Mouse (Mus musculus): ENCODE data around the gene Mybbp1a.

Mybbp1a gene

DNA sequence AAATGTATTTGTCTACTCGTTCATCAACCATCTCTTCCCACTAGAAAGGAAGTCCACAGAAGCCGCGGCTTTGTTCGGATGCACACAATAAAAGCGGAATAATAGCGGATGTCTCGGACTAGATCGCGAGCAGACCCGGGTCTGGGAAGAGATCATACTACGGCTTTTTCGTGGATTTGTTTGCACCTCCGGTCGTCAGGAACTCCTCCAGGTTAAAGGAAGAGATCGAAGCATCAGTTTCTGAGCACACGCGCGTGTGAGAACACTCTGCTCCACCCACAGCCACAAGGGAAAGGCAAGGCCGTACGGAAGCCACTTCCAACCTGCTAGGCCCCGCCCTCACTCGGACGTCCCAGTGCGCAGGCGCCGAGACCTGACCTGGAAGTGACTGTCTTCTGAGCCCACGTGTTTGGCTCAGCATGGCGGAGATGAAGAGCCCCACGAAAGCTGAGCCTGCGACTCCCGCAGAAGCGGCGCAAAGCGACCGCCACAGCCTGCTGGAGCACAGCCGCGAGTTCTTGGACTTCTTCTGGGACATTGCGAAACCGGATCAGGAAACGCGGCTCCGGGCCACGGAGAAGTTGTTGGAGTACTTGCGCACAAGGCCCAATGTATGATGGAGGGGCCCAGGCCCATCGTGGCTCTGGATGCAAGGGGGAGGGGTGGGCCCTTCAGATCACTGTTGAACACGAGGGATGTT is at the start of gene Mybbp1a:
Gene Mybbp1a, plus strand, starts transcription at position 391 of the 700 bp plus-strand sequence.
- peak; percentile 96 for DNase-seq (ENCODE audit: low spot score)

DNA sequence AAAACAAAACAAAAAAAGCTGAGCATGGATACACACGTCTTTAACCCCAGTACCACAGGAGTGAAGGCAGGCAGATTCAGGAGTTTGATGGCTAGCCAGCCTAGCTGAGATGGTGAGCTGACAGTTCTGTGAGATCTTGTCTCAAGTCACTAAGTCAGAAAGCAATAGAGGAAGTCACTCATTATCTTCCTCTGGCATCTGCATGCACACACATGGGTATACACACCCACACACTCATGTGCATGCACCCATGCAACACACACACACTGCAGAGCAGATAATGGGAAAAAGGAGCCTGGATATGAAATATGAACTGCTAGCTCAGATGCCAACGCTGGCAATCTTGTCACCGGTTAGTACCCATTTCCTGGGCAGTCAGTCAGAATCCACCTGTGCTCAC is 47.9 kb upstream of the Mybbp1a start:
- DNase-seq (ENCODE audit: low spot score): no peak

DNA sequence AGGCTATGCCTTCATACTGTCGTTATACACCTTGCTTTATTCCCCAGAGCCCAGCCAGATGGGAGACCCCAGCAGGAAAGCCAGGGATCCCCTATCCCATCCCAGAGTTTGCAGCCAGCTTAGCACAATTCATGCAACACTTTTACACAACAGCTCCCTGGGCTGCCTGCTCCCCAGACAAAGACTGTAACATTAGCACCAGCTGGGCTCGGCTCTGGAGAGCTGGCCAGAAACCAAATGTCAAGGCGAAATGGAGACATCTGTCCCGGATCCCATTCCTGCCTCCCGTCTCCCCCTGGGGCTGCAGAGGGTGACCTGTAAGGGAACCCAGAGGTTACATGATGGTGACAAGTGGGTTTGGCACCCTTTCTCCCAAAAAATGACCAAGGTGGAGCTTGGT is 47.5 kb upstream of the Mybbp1a start:
- peak; percentile 21 for DNase-seq (ENCODE audit: low spot score)

DNA sequence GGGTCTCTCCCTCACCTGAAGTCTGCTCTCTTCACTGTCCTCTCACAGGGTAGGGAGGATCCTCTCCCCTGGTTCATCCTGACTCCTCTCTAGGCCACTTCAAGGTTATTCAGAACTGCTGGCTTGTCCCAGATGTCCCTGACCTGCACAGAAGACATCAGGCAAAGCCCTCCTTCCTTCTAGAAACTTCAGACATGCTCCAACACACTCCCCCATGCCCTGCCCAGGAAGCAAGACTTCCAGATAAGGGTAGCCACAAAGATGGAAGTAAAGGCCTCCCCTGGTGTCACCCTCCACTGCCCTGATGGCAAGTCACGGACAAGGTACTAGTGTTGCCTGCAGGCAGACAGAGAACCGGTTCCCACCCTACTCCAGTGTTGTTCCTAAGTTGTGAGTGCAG is 46.5 kb upstream of the Mybbp1a start:
- no peak for DNase-seq (ENCODE audit: low spot score)

DNA sequence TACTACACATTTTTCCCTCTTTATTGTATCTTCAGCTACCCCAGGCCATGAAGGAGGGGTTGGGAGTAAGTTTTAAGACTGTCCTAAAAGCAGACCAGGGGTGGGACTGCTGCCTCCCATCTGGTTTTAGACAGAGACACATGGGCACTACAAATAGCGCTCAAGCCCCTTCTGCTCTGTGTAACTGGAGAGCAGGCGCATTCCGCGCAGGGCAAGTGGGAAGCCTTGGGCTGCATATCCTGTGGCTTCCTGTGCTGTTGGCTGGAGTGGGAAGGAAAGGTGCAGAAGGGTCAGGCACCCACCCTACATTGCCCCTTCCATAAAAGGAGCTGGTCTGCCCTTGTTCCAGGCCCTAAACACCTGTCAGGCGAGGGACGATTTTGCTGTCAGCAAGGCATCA is 45.5 kb upstream of the Mybbp1a start:
- no peak for DNase-seq (ENCODE audit: low spot score)

DNA sequence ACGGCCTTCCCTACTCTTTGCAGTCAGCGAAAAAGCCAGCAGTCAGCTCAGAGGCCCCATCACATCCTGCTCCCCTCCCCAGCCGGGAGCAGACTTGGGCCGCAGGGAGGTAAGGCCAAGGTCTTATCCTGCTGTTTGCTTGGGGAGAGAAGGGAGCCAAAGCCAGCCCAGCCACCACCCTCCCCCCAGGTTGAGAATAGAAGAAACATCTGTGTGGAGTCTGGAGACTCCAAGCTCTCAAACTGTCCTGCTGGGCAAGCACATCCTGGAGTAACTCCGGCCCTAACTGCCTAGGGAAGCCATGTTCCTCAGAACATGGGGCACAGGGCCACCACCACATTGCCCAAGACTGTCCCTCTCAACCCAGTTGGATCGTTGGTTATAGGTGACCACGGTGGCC is 44.5 kb upstream of the Mybbp1a start:
- DNase-seq (ENCODE audit: low spot score): no peak

DNA sequence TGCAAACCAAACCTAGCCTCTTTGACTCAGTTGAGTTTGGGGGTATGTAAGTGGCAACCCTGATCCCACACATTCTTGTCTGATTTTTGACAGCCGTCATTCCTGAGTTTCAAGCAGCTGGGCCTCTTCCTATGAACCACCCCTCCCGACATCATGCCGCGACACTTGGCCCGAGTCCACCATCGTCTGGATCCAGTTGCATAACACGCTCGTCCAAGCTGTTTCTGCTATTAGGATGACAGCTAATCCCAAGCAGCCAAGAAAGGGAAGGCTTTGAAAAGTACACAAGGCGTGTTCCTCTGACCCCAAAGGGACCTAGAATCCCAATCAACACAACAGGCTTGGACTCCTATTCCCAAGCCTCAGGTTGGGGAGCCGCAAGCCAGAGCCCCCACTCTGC is 44.1 kb upstream of the Mybbp1a start:
- DNase-seq (ENCODE audit: low spot score): no peak

DNA sequence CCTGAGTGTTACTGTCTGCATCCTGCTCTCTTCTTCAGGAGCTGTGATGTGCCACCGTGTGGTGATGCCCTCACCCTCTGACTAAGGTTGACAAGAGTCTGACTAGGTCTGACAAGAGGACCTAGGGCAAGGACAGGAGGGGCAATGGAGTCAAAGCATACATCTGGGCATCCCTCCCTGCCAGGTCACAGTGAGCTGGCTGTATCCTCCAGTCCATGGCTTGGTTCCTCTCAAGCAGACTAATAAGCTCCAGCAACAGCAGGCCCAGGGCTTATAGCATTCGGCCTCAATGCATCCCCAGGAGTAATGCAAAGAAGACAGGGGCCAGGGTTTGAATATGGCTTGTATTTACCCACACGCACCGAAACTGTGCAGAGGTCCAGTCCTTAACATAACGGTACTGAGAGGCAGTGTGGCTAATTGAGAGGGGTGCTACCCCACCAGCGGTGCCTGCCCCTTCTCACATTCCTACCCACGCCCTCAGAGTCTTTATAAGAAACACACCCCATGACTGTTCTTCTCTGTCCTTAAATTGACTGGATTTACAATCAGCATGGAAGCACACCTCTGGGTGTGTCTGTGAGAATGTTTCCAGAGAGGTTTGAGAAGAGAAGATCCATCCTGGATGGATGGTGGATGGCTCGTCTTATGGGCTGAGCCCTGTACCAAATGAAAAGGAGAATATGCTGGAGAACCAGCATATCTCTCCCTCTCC is 43.2 kb upstream of the Mybbp1a start:
- no peak for DNase-seq (ENCODE audit: low spot score)

DNA sequence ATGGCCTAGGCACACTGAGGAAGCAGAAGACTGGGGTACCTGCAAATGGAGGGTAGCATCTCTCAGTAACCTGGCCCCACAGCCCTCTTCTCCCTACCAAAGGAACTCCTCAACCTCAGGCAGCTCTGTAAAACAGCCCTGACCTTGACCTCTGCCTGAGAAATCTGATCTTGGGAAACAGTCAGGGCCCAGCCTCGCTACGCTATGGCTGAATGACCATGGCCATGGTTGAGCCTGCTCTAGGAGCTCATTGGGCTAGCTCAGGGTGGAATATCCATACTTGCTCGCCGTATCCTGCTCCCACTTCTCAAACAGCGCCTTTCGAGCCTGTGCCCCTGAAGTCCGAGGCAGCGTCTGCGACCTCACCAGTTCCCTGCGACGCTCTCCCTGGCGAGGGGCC is 40.1 kb upstream of the Mybbp1a start:
- DNase-seq (ENCODE audit: low spot score): no peak

DNA sequence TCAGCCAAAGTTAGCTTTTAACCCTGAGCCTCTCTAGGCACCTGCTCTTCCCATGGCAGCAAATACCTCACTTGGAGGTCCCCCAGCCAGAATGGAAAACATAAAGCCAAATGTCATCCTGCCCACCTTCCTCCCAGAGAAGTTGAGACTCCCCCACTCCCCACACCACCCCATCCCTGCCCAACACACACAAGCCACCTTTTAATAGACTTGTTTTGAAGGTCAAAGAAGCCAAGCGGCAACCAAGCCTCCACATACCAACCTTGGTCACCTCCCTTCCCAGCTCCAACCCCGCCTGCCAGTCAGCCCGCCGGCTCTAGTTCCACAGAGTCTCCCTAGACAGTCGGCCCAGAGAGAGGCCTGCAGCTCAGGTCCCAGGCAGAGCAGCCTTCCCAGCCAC is 39.1 kb upstream of the Mybbp1a start:
- DNase-seq (ENCODE audit: low spot score): no peak

DNA sequence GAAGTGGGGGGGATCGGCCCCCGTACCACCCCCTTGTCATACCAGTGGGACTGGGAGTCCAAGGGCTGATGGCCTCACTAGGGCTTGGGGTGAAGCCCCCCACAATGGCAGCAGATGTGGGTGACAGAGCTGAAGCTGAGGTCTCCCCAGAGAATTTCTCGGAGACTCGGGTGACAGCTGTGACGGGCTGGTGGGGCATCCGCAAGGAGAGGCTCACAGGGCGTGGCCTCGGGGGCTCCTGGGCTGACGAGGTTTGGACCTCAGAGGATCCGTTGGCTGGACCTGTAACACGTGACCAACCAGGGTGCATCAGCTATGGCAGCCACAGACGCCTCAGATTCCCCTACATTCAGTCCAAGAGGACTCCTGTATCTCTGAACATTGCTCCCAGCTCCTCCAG is 38.2 kb upstream of the Mybbp1a start:
- no peak for DNase-seq (ENCODE audit: low spot score)

DNA sequence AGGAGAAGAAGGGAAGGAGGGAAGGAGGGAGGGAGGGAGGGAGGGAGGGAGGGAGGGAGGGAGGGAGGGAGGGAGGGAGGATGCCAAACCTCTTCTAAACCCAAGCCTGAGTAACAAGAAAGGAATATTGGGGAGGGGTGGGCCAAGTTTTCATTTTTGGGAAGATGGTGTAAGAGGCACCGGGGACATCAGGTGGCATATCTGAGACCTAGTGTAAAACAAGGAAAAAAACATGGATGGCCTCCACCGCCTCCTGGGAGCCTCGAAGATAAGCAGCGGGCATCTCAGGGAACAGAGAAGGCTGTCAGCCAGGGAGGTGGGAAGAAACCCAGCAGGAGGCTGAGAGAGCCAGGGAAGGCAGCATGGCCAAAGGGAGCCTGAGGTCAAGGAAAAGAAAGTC is 35.6 kb upstream of the Mybbp1a start:
- no peak for DNase-seq (ENCODE audit: low spot score)

DNA sequence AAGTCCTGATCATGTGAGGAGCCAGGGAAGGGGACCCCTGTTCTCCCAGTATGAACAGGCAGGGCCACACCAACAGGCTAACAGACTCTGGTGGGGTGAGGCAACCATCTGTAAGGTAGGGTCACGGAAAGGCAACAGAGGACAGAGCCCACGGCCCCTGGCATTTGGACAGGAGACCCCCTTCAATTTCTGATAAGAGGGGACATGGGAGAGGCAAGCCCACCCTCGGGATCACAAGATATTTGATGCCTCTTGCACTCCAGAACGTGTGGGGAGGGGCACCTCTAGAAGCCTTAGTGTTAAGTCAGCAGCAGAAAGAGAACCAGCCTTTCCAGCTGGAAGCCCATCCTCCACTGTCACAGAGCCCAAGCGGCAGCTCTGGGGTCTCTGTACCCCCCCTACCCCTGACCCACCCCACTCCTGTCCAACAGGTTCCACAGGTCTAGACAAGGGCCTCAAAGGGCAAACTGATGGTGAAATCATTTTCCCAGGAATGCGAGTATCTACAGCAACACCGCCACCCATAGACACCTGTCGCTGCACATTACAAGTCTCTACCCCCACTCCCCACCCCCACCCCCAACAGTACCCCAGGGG is 35.0 kb upstream of the Mybbp1a start:
- no peak for DNase-seq (ENCODE audit: low spot score)

DNA sequence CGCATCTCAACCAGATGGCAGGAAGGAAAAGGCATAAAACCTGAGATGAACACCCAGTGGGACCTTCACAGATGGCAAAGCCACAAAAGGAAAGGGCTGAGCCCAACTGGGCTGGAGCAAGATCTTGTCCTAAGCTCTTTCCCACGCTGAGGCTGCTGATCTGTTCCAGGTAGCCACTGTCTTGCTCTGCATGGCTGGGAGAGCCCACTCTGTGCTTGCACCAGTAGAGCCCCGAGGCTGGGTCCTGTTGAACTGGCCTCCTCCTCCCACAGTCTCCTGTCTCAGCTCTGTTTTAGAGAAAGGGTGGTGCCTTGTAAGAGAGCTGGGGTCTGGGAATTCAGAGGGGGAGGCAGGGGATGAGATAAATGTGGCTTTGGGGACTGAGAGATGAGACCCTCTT is 34.1 kb upstream of the Mybbp1a start:
- DNase-seq (ENCODE audit: low spot score): no peak

DNA sequence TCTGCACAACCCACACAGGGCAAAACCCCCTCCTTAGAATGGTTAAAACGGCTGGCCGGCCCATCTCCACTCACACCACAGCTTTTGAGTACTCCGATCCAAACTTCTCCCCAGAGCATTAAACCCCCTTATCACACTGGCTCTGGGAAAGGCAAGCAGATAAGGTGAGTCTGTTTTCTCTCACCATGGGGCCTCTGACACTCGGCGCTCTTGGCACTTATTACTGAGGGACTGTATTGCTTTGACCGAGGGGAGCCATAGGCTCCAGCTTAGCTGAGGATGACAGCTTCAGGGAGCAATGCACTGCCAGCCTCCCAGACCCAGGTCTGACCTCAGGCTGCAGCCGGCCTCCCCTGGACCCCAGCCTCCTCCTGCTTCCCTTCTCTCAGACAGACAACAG is 33.6 kb upstream of the Mybbp1a start:
- DNase-seq (ENCODE audit: low spot score): no peak

DNA sequence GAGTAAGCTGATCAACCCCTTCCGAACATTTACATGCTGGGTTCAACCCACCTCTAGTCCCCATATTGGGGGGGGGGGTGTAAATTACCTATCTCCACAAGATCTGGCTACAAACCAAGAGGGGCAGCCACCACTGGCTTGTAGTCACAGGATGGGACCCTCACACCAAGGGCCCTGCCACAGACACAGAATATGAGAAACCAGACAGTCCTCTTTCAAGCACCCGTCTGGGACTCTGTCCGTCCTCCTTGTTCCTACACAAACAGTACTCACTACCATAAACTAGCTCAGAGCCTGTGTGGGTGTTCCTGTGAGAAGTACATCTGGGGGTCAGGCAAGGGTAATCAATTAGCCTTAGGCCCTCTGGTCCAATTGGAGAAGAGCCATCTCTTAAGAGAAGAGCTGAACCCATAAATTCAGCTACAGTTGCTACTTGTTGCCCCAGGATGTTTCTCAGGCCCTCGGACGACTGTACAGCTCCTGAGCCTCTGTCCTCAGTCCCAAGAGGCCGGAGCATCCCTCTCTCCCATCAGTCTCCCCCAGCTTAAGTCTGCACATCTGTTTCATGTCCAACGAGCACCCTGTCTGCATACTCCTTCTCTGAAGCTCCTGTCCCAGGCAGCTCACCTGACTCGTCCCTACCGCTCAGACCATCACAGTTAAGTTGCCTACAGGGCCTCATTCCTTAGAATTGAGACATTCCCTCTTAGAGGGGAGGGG is 32.5 kb upstream of the Mybbp1a start:
- no peak for DNase-seq (ENCODE audit: low spot score)

DNA sequence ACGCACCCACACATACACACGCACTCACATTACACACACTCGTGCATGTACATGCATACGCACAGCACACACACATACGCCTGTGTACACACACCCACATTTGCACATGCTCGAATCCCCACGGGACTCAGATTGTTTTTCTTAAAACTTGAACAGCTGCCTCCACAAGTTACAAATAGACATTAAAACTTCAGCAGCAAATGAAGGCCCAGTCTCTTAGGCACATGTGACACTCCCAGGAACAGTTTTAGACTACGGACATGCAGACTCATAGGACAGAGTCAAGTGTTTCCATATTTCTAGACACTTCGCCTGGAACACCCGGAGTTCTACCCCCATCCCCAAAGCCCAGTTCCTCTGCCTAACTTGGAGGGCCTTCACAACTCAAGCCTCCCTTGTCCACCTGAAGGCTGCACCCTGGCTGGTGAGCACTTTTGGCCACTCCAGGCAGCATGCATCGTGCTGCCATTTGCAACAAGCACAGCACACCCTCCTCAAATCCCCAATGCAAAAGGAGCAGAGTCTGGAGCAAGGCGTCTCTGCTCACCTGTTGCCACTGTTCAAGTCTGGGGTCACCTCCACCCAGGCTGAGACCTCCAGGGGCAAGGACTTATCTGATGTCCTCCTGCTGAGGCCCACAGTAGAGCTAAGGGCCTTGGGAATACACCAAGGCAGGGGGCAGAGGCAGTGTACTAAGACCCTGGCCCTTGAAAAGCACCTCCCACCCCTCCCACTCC is 31.3 kb upstream of the Mybbp1a start:
- no peak for DNase-seq (ENCODE audit: low spot score)

DNA sequence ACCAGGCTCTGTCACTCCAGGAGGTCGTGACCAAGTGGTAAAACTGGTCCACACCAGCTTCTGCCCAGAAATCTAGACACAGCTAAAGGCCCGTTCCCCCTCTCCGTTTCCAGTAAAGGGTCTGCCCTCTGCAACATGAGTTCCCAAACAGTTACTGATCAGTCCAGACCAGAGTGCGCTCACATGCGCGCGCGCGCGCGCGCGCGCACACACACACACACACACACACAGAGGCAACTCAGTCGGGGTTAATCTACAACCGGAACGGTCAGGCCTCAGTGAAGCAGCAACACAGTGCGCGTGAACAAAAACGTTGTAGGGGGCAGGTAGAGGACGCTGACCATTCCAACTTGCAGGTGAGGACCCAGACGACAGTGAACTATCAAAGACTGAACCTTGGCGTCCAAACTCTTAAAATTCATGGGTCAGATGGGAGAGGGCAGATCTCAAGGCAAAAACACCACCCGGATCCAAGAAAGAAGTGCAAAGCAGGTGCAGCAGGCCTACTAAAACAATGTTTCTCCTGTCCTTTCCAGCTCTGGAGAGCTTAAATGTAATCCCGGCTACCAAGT is 30.5 kb upstream of the Mybbp1a start:
- DNase-seq (ENCODE audit: low spot score): no peak

DNA sequence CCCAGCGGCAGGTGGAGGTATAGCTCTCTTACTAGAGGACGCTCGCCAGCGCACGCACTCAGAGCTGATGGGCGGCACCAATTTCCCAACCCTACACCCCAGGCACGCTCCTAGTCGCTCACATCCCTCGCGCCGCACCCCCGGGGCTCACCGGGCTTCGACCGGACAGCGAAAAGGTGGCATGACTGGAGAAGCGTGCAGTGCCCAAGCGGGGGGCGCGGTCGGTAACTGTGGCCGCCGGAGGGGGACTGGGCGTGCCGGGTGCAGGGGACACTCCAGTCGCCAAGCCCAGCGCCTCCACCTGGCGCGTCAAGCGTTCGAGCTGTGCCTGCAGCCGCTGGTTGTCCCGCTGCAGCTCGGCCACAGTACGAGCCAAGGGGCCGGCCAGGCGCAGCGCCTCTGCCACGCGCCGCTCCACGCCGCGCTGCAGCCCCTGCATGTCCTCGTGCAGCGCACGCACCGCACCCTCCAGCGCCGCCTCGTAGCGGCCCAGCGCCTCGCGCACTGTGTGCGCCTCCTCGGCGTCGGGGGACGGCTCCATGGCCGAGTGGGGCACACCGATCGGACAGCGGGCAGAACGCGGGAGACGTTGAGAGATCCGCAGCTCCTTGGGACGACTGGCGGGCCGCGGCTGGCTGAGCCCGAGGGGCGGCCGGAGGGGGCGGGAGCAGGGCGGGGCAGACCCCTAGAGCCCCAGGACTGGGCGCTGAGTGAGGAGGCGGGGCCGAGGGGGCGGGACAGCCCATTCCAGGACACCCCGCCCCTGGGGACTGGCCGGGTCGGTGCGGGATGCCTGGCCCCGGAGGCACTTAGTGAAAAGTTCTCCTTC is 29.8 kb upstream of the Mybbp1a start, which contains the start of gene Smtnl2:
Gene Smtnl2, minus strand, starts transcription at position 621 of the 829 bp plus-strand sequence.
- no peak for DNase-seq (ENCODE audit: low spot score)

DNA sequence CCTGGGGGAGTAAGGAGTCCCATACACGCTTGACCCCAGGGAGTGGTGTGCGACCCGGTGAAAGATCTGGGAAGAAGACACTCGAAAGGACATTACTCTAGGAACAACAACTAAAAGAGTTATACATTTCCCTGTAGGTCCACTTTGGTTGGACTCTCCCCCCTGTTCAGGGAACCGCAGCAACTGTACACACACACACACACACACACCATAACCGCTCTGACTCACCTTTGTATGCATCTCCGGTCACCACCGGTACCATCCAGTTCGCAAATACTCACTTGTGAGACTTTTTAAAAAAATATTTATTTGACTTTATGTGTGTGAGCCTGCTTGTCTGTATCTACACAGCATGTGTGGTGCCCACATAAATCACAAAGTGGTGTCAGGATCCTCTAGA is 29.2 kb upstream of the Mybbp1a start:
- DNase-seq (ENCODE audit: low spot score): no peak

DNA sequence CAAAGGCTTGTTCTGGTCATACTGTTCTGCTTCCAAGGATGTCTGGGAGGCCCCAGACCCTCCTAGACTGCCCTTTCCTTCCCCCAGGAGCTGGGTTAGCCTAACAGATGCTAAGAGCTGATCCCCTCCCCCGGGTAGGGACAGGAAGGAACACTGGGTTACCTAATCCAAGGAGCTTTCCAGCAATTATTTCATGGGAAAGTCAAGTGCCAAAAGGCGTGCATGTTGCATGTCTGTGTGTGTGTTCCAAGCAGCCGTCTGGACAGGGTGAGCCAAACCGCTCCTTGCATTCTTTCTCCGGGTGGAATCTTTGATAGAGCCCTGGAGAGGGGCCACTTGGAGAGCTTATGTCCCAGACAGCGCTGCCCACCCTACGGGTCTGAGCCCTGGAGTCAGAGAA is 28.1 kb upstream of the Mybbp1a start:
- no peak for DNase-seq (ENCODE audit: low spot score)

All from left cerebral cortex, adult 11 months (tissue).